Mouse (Mus musculus) cerebellum, adult 2 months (tissue): ENCODE measurements around the gene Cnnm2.

ENCODE experiments used
- CTCF ChIP-seq: fragments of 200-500 bp; IDR thresholded peaks from 2 replicates; pipeline ENCODE4 v1.5.1; 2011; ENCODE audit warnings: low read depth, mild to moderate bottlenecking, control low read depth, low read length, moderate library complexity, borderline replicate concordance; ENCODE audit not compliant: insufficient read depth
- POLR2A ChIP-seq: fragments of 200-500 bp; IDR thresholded peaks from 2 replicates; pipeline ENCODE4 v1.6.1; 2011; ENCODE audit warnings: low read length, control low read depth, borderline replicate concordance; ENCODE audit not compliant: insufficient read depth

DNA sequence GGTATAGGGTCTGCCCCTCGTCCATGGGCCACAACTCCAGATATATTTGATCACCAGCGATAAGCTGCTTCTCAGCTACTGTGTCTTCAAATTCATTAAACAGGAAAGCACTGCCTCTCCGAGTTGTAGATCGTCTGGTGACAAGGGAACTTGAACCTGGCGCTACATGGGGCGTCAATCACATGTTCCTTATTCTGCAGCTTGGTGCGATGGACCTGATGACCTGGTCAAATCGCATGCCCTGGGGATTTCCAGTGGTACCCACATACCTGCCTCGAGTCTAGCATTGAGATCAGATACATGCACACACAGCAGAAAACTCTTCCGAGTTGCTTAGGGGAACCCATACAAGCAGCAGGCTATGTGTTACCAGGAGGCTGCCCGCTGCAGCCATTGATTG is 8.4 kb downstream of the Cnnm2 start:
- TF ChIP-seq POLR2A = no peak
- TF ChIP-seq CTCF = no peak
